Mouse (Mus musculus) stomach, embryonic 16.5 days (tissue): ENCODE results near the gene Aptx. TPM values are rescaled to one million over a fixed set of nuclear protein-coding genes. Genes with fewer than 3 reads are reported as not detected.

Experiments
- ATAC-seq: fragments of 200-750 bp; cut with Nextera tagmentation; 2 replicates; pipeline ENCODE4 v1.8.0; 2017; ENCODE audit warnings: moderate number of reproducible peaks, moderate TSS enrichment; ENCODE audit not compliant: insufficient read depth, low FRiP score
- H3K27ac ChIP-seq: fragments of 300-500 bp; sonication (generic); 2 replicates; pipeline ENCODE4 v1.5.1; 2014; ENCODE audit warnings: low read length
- H3K27me3 ChIP-seq: fragments of 300-500 bp; sonication (generic); 2 replicates; pipeline ENCODE4 v1.6.1; 2014; ENCODE audit warnings: low read length, control low read depth, mixed read lengths; ENCODE audit not compliant: control insufficient read depth, insufficient read depth
- H3K36me3 ChIP-seq: fragments of 300-500 bp; sonication (generic); 2 replicates; pipeline ENCODE4 v1.6.1; 2014; ENCODE audit warnings: low read length; ENCODE audit not compliant: control insufficient read depth, insufficient read depth
- H3K4me1 ChIP-seq: fragments of 300-500 bp; sonication (generic); 2 replicates; pipeline ENCODE4 v1.6.1; 2014; ENCODE audit warnings: low read length, control low read depth, mixed read lengths; ENCODE audit not compliant: control insufficient read depth, insufficient read depth
- H3K4me2 ChIP-seq: fragments of 300-500 bp; sonication (generic); 2 replicates; pipeline ENCODE4 v1.6.1; 2014; ENCODE audit warnings: low read depth, low read length, mixed read lengths
- H3K4me3 ChIP-seq: fragments of 300-500 bp; sonication (generic); replicated peaks from 2 replicates; pipeline ENCODE4 v1.5.1; 2014; ENCODE audit warnings: mild to moderate bottlenecking, low read length
- H3K9ac ChIP-seq: fragments of 300-500 bp; sonication (generic); 2 replicates; pipeline ENCODE4 v1.6.1; 2014; ENCODE audit warnings: low read length
- H3K9me3 ChIP-seq: fragments of 300-500 bp; sonication (generic); replicated peaks from 2 replicates; pipeline ENCODE4 v1.6.1; 2016; ENCODE audit warnings: low read length, control low read depth; ENCODE audit not compliant: control insufficient read depth
- WGBS: fragments of 180-500 bp; shearing (Covaris S2); extraction: QIAGEN DNeasy Blood & Tissue Kit; methylation state at CpG from one replicate; pipeline ENCODE4 v1.1.7; 2014; 5-methylcytosine and 5-hydroxymethylcytosine counted together
- polyA plus RNA-seq: library from polyadenylated mRNA; unstranded; fragments of >200 nt; fragmentation: Nextera tagmentation; extraction: Ambion mirVana; gene quantifications from 2 replicates; pipeline ENCODE4 v1.2.1, GENCODE M21; 2015

Gene Aptx
- polyA plus RNA-seq, 1 experiment from 2014 or later, result 24.1 TPM

DNA sequence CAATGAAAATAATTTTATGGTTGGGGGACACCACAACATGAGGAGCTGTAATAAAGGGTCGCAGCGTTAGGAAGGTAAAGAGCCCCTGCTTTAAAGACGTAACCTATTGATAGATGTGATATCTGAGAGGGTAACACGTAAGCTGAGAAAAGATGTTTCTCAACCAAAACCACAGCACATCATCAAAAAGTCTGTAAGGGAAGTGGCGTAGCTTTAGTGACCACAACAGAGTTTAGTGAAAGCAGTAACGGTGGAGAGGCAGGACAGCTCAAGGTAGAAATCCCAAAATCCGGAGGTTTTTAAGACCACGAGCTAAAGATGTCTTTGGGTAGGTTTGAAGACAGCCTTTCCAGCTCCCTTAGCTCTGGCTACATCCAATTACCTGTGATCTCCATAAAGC is 17.9 kb upstream of the Aptx start:
- H3K9me3 ChIP-seq, result no peaks in the 10 kb centered on the region
- peak overlapping the region; percentile 98 for H3K9ac ChIP-seq
- H3K4me1 ChIP-seq, result peaks cover 23% of the 10 kb centered on the region
- H3K4me3 ChIP-seq, result no peak overlapping the region
- no peak for ATAC-seq
- WGBS, result 91% methylated on average over 8 of the region's 8 CpGs
- peaks cover 4% of the 10 kb centered on the region; the same call in 1 of the 2 replicates for H3K36me3 ChIP-seq
- H3K27me3 ChIP-seq, result no peaks in the 10 kb centered on the region
- peak overlapping the region; percentile 100 for H3K27ac ChIP-seq
- H3K4me2 ChIP-seq, result peak overlapping the region; percentile 84

DNA sequence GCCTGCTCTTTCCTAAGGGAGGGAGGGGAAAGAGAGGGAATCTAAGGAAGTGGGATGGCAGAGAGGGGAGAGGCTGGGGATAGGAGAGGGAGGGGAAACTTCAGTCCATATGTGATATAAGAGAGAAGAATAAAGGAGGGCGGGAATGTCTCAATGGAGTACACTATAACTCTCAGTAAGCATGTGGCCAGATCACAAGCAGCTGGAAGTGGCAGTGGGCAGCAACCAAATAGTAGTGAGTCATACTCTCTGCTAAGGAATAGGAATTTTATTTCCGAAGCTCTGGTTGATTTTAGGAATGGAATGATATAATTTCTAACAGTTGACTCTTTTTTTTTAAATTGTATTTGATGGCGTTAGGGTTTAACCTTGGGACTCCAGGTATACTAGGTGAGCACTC is 14.1 kb upstream of the Aptx start:
- WGBS, result 93% methylated on average over 3 of the region's 3 CpGs
- H3K36me3 ChIP-seq, result no peaks in the 10 kb centered on the region
- no peak overlapping the region for H3K4me2 ChIP-seq
- H3K9ac ChIP-seq, result no peak overlapping the region
- no peak overlapping the region for H3K4me3 ChIP-seq
- no peaks in the 10 kb centered on the region for H3K27me3 ChIP-seq
- no peak for ATAC-seq
- no peak overlapping the region for H3K27ac ChIP-seq
- H3K4me1 ChIP-seq, result peaks cover 9% of the 10 kb centered on the region
- no peaks in the 10 kb centered on the region for H3K9me3 ChIP-seq

DNA sequence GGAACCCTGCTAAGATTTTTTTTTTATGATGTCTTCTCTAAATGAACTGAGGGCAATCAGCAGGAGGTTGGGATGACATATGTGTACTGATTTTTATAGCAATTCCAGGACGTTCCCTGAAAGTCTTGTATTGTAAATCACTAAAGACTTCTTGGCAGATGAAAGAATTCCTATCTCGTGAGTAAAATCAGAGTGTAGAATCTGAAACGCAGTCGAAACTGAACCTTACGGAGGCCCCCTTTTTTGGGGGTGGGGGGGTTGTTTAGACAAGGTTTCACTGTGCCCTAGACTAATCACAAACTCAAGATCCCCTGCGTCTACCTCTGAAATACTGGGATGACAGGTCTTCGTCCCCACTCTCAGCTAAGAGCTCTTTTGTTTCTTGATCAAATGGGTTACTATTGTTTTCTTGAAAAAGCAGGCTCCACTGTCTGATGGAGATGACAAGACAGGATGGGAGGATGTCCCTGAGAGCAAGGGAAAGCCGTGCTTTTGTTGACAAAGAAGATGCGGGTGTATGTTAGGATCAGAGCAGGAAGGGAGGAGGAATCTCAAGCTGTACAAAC is 799 bp upstream of the Aptx start:
- peak overlapping the region; percentile 76 for H3K9ac ChIP-seq
- no peak for ATAC-seq
- H3K36me3 ChIP-seq, result no peaks in the 10 kb centered on the region
- 15% methylated on average over 9 of the region's 9 CpGs for WGBS
- H3K9me3 ChIP-seq, result no peaks in the 10 kb centered on the region
- H3K4me1 ChIP-seq, result peaks cover 12% of the 10 kb centered on the region
- peak overlapping the region; percentile 66 for H3K4me3 ChIP-seq
- H3K4me2 ChIP-seq, result peak overlapping the region; percentile 65
- H3K27ac ChIP-seq, result peak overlapping the region; percentile 99
- no peaks in the 10 kb centered on the region for H3K27me3 ChIP-seq

DNA sequence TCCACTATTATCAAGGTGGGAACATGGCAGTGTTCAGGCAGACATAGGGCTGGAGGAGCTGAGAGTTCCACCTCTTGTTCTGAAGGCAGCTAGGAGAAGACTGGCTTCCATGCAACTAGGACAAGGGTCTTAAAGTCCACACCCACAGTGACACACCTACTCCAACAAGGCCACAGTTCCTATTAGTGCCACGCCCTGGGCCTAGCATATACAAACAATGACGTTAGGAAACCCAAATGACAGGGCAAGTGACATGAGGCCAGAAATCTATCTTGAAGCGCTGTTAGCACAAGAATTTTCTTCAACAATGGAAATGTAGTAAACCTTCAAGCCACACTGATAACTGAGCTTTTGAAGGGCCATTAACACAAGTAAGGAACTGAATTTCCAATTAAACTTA is 1.2 kb downstream of the Aptx start:
- no peak for ATAC-seq
- 48% methylated on average over 3 of the region's 3 CpGs for WGBS
- Histone ChIP-seq H3K36me3 (no peaks in the 10 kb centered on the region), H3K27me3 (no peaks in the 10 kb centered on the region), H3K4me3 (peak overlapping the region; percentile 66), H3K9ac (peak overlapping the region; percentile 77), H3K4me1 (peaks cover 12% of the 10 kb centered on the region), H3K27ac (peak overlapping the region; percentile 99), H3K9me3 (no peaks in the 10 kb centered on the region), H3K4me2 (peak overlapping the region; percentile 61)

DNA sequence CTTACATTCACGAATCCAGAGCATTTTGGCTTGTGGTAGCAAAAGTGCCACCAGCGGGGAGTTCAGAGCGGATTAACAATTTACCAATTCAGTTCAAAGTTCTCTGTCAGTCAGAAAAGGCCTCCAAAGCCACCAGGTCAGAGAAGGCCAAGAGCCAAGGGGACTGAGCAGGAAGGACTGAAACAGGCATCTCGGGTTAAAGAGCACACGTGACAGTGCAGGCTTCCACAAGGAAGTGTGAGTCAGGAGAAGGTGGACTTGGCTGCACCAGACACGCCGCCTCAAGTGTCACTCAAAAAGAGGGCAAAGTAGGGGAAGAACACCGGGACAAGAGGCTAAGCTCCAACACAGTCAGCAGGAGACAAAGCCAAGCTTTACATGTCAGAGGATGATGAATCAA is 2.8 kb downstream of the Aptx start:
- H3K4me2 ChIP-seq, result no peak overlapping the region
- H3K4me1 ChIP-seq, result peaks cover 12% of the 10 kb centered on the region
- ATAC-seq, result peak; percentile 18; the same call in 1 of the 2 replicates
- H3K27ac ChIP-seq, result peak overlapping the region; percentile 31; the same call in 1 of the 2 replicates
- WGBS, result 66% methylated on average over 8 of the region's 8 CpGs
- H3K9ac ChIP-seq, result no peak overlapping the region
- H3K4me3 ChIP-seq, result no peak overlapping the region
- H3K36me3 ChIP-seq, result no peaks in the 10 kb centered on the region
- no peaks in the 10 kb centered on the region for H3K27me3 ChIP-seq
- H3K9me3 ChIP-seq, result no peaks in the 10 kb centered on the region

DNA sequence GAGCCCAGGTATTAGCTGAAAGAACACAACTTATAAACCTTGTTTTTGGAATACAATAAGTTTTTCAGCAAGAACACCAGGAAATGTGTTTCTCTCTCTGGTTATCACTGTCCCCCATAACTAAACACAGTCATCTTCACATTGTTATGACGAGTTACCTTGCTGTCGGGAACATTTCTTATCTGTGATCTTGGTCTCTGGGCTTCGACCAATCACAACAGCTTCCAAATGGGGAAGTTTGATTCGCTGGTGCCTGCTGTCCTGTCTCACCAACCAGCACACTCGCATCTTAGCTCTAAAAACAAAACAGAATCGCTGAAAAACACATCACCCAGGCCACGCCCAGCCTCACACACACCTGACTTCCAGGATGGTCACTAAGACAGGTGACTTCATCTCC is 5.9 kb downstream of the Aptx start:
- Histone ChIP-seq H3K9me3 (no peaks in the 10 kb centered on the region), H3K27ac (no peak overlapping the region), H3K9ac (no peak overlapping the region), H3K4me2 (no peak overlapping the region), H3K27me3 (no peaks in the 10 kb centered on the region), H3K36me3 (peaks cover 11% of the 10 kb centered on the region), H3K4me1 (0 out of 2 replicates have a peak, but pooled peaks cover 2% of the 10 kb centered on the region), H3K4me3 (no peak overlapping the region)
- ATAC-seq, result no peak
- 77% methylated on average over 7 of the region's 7 CpGs for WGBS

DNA sequence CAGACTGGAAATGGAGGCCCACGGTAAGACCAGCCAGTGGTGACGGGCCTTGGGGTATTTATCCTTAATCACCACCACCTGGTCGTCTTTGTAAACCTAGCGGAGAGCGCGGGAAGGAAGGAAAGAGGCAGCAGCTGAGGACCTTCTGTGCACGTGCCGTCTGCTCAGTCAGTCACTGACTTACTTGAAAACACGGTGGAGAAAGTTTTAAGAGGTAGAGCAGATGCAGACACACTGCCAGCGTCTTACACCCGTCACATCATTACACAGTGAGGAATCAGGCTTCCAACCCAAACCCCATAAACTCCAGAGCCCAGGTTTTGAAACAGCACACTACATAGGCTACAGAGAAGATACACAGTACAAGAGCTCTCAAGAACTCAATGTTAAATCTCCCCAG is 11.9 kb downstream of the Aptx start:
- H3K4me2 ChIP-seq, result no peak overlapping the region
- ATAC-seq, result no peak
- no peaks in the 10 kb centered on the region for H3K9me3 ChIP-seq
- H3K4me1 ChIP-seq, result no peaks in the 10 kb centered on the region
- 77% methylated on average over 11 of the region's 11 CpGs for WGBS
- H3K27me3 ChIP-seq, result no peaks in the 10 kb centered on the region
- H3K9ac ChIP-seq, result no peak overlapping the region
- no peak overlapping the region for H3K27ac ChIP-seq
- no peak overlapping the region for H3K4me3 ChIP-seq
- H3K36me3 ChIP-seq, result peaks cover 18% of the 10 kb centered on the region

DNA sequence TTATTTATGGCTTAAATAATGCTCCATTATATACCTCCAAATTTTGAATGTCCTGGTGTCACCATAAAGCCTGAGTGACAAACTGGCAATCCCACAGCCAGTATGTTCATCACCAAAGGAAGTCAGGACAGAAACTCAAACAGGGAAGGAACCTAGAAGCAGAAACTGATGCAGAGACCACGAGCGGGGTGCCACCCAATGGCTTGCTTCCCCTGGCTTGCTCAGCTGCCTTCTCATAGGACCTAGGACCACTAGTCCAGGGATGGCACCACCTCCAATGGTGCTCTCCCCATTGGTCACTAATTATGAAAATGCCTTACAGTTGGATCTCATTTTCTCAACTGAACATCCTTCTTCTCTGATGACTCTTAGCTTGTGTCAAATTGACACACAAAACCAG is 19.7 kb downstream of the Aptx start:
- 76% methylated on average over 2 of the region's 2 CpGs for WGBS
- no peak overlapping the region for H3K9ac ChIP-seq
- H3K4me2 ChIP-seq, result no peak overlapping the region
- H3K27me3 ChIP-seq, result no peaks in the 10 kb centered on the region
- H3K4me3 ChIP-seq, result no peak overlapping the region
- ATAC-seq, result no peak
- peaks cover 7% of the 10 kb centered on the region for H3K36me3 ChIP-seq
- H3K4me1 ChIP-seq, result no peaks in the 10 kb centered on the region
- H3K27ac ChIP-seq, result no peak overlapping the region
- no peaks in the 10 kb centered on the region for H3K9me3 ChIP-seq

DNA sequence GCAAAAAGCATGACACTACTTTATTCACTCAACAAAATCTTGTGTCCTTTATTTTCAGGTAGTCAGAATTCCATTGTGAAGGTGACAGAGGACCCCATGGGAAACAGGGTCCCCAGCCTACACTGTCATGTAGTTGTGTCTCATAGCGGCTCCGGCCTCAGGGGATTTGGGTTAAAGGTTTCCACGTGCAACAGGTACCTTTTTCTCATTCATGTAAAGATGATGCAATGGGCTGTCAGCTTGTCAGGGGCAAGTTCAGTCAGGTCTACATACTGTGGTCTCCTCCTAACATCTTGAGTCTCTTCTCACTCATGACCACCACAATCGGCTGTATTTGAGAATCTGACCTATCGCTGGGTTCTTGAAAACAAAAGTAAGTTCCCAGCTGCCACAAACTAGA is 20.6 kb downstream of the Aptx start:
- no peak overlapping the region for H3K4me3 ChIP-seq
- ATAC-seq, result no peak
- no peak overlapping the region for H3K9ac ChIP-seq
- H3K36me3 ChIP-seq, result peaks cover 7% of the 10 kb centered on the region
- H3K27ac ChIP-seq, result no peak overlapping the region
- 84% methylated on average over 5 of the region's 5 CpGs for WGBS
- no peaks in the 10 kb centered on the region for H3K4me1 ChIP-seq
- no peaks in the 10 kb centered on the region for H3K9me3 ChIP-seq
- H3K4me2 ChIP-seq, result no peak overlapping the region
- no peaks in the 10 kb centered on the region; the same call in 1 of the 2 replicates for H3K27me3 ChIP-seq
